Mouse (Mus musculus): ENCODE results near the gene Tnfsf13. TPM values are rescaled to one million over a fixed set of nuclear protein-coding genes. Genes with fewer than 3 reads are reported as not detected.

Tnfsf13 gene
- polyA plus RNA-seq, 1 experiment = 7.5 TPM

DNA sequence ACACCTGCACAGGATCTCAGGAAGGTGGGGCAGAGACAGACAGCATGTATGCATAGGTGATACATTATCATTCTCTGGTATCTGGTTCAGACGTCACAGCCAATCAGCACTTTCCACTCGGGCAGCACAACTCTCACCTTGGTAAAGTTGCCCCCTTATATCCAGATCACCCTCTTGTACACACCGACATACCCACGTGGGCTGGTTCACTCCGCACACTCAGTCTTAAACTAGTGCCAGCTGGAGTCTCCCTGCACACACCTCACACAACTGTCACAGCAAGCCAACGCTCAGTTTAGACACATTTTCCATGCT lies 9.4 kb upstream of the Tnfsf13 start:
- Histone ChIP-seq H3K4me3 (ENCODE audit: insufficient read depth, low read length) (peak overlapping the region; percentile 35), H3K27ac (ENCODE audit: insufficient read depth, low read length) (no peak overlapping the region), H3K4me1 (ENCODE audit: control insufficient read depth, insufficient read depth, low read length) (no peaks in the 10 kb centered on the region; the same call in 1 of the 2 replicates)
- TF ChIP-seq CTCF (IDR thresholded peaks at IDR 0.05; ENCODE audit: extremely low read depth, insufficient read depth, low read length) (no peak), POLR2A (IDR thresholded peaks at IDR 0.05; ENCODE audit: extremely low read depth, insufficient read depth, low read length) (0 out of 2 replicates have a peak, but pooled peaks have one; percentile 17)

DNA sequence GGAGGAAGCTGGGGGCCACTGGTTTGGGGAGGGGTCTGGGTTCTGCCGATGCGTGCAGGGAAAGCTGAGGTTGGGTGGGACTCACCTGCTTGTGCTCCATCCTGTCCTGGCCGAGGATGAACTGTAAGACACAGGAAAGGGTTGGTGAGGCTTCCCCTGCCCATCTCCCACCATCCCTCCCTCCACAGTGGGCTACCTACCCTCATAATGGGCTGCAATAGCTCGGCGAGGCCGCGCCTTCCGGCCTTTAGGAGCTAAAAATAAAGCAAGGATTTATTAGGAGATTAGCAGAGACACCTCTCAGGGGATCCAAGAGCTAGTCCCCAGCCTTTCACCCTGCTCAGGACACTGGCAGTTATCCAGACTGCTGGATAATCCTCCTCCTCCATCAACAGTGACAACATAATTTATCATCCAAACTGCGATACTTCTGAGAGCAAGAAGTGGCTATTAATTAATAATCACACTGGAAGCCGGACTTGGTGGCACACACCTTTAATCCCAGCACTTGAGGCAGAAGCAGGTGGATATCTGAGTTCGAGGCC lies 7.9 kb upstream of the Tnfsf13 start:
- no peak overlapping the region for H3K4me3 ChIP-seq (ENCODE audit: insufficient read depth, low read length)
- no peaks in the 10 kb centered on the region; the same call in 1 of the 2 replicates for H3K4me1 ChIP-seq (ENCODE audit: control insufficient read depth, insufficient read depth, low read length)
- TF ChIP-seq CTCF (IDR thresholded peaks at IDR 0.05; ENCODE audit: extremely low read depth, insufficient read depth, low read length) (no peak), POLR2A (IDR thresholded peaks at IDR 0.05; ENCODE audit: extremely low read depth, insufficient read depth, low read length) (no peak)
- H3K27ac ChIP-seq (ENCODE audit: insufficient read depth, low read length) = no peak overlapping the region

DNA sequence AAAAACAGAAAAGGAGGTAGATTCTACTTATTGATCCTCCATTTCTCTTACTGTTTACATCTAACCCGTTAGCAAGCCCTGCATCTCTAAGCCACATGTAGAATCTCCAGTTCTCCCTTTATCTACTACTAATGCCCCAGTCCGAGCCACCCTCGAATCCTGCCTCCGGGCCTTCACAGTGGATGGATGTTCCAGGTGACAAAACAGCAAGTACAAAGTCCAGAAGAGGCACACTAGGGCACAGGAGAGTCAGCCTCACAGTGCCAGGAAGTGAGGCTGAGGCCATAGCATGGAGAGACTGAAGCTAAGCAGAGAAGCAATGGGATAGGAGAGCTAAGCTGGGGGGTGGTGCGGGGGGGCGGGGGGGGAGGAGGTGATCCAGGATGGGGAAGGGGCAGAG lies 7.3 kb upstream of the Tnfsf13 start:
- H3K4me3 ChIP-seq (ENCODE audit: insufficient read depth, low read length) = no peak overlapping the region
- no peaks in the 10 kb centered on the region; the same call in 1 of the 2 replicates for H3K4me1 ChIP-seq (ENCODE audit: control insufficient read depth, insufficient read depth, low read length)
- H3K27ac ChIP-seq (ENCODE audit: insufficient read depth, low read length) = no peak overlapping the region
- TF ChIP-seq CTCF (IDR thresholded peaks at IDR 0.05; ENCODE audit: extremely low read depth, insufficient read depth, low read length) (no peak), POLR2A (IDR thresholded peaks at IDR 0.05; ENCODE audit: extremely low read depth, insufficient read depth, low read length) (no peak)

DNA sequence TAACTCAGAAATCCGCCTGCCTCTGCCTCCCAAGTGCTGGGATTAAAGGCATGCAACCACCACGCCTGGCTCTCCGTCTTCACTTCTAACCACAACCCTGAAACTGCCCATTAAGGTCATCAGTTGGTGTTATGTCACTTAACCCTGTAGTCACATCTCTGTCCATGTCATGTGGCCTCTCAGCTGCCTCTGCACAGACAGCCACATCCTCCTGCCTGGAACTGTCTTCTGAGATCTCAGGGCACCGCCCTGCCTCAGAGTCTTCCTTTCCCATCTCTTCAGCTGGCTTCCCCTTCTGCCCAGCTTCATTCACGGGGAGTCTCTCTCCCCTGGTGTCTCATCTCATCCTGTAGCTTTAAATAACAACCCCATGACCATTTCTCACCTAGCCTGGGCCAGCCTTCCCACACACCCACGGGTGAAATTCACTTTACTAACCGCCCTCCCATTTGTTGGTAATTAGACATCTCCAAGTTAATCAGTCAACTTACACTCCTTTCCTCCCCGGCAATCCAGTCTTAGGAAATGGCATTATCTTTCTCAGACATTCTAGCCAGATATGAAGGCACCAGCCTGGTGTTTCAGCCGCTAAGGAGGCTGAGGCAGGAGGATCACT lies 6.7 kb upstream of the Tnfsf13 start:
- Histone ChIP-seq H3K4me1 (ENCODE audit: control insufficient read depth, insufficient read depth, low read length) (no peaks in the 10 kb centered on the region; the same call in 1 of the 2 replicates), H3K27ac (ENCODE audit: insufficient read depth, low read length) (no peak overlapping the region), H3K4me3 (ENCODE audit: insufficient read depth, low read length) (no peak overlapping the region)
- TF ChIP-seq CTCF (IDR thresholded peaks at IDR 0.05; ENCODE audit: extremely low read depth, insufficient read depth, low read length) (no peak), POLR2A (IDR thresholded peaks at IDR 0.05; ENCODE audit: extremely low read depth, insufficient read depth, low read length) (no peak)

DNA sequence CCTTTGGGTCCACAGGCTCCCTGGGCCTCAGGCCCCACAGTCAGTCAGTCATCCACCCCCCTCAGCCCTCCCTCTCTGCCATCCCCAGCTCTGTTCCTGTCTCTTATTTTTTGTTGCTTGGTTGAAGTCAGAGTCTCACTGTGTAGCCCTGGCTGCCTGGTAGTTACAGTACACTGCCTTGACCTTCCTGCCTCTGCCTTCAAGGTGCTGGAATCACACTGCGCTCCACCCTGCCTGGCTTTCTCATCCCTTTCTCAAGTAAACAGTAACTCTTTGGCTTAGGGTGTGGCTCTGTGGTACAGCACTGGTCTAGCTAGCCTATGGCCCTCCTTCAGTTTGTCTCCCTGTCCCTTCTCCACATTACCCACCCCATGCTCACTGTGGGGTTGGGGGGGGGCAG lies 4.3 kb upstream of the Tnfsf13 start:
- Histone ChIP-seq H3K4me1 (ENCODE audit: control insufficient read depth, insufficient read depth, low read length) (no peaks in the 10 kb centered on the region; the same call in 1 of the 2 replicates), H3K27ac (ENCODE audit: insufficient read depth, low read length) (no peak overlapping the region), H3K4me3 (ENCODE audit: insufficient read depth, low read length) (no peak overlapping the region)
- TF ChIP-seq POLR2A (IDR thresholded peaks at IDR 0.05; ENCODE audit: extremely low read depth, insufficient read depth, low read length) = no peak
- no peak for TF ChIP-seq CTCF (IDR thresholded peaks at IDR 0.05; ENCODE audit: extremely low read depth, insufficient read depth, low read length)

DNA sequence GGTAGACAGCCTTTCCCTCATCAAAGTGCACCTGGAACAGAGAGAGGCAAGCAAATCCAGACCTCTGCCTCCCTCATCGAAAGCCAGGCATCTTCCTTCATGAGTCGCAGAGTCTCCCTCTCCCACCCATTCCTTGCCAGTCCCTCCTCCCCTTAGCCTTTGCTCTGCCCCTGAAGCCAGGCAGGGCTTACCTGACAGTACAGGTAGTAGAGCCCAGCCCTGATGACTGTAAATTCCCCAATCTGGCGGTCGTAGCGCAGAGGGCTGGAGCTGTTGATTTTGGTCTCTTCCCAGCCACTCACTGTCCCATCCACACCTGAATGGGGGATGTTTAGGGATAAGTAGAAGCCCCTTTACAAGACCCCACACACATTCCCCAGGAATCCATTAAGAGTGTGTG lies 1.5 kb upstream of the Tnfsf13 start:
- H3K27ac ChIP-seq (ENCODE audit: insufficient read depth, low read length) = no peak overlapping the region
- no peak for TF ChIP-seq CTCF (IDR thresholded peaks at IDR 0.05; ENCODE audit: extremely low read depth, insufficient read depth, low read length)
- TF ChIP-seq POLR2A (IDR thresholded peaks at IDR 0.05; ENCODE audit: extremely low read depth, insufficient read depth, low read length) = no peak

DNA sequence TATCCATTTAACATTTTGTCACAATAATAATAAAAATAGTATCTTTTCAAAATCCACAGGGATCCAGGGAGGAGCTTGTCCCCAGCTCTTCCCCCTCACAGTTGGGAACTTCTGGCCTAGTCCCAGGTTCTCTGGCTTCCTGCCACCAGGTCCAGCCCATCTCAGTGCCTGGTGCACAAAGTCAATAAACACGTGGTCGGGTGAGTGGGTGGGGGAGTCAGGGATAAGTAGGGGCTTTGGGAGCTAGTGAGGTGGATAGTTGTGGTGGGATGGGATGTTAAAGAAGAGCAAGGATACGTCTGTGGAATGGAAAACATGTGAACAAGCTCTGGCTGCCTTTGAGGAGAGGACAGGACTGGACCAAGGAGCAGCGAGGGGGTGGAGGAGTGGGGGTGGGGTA lies 793 bp upstream of the Tnfsf13 start:
- no peak overlapping the region for H3K4me3 ChIP-seq (ENCODE audit: insufficient read depth, low read length)
- TF ChIP-seq POLR2A (IDR thresholded peaks at IDR 0.05; ENCODE audit: extremely low read depth, insufficient read depth, low read length) (no peak), CTCF (IDR thresholded peaks at IDR 0.05; ENCODE audit: extremely low read depth, insufficient read depth, low read length) (no peak)
- H3K27ac ChIP-seq (ENCODE audit: insufficient read depth, low read length) = no peak overlapping the region
- H3K4me1 ChIP-seq (ENCODE audit: control insufficient read depth, insufficient read depth, low read length) = no peaks in the 10 kb centered on the region

More for the DNA sequence above, 1.5 kb upstream of the Tnfsf13 start:
- H3K4me1 ChIP-seq (ENCODE audit: control insufficient read depth, insufficient read depth, low read length) = no peaks in the 10 kb centered on the region
- no peak overlapping the region for H3K4me3 ChIP-seq (ENCODE audit: insufficient read depth, low read length)

DNA sequence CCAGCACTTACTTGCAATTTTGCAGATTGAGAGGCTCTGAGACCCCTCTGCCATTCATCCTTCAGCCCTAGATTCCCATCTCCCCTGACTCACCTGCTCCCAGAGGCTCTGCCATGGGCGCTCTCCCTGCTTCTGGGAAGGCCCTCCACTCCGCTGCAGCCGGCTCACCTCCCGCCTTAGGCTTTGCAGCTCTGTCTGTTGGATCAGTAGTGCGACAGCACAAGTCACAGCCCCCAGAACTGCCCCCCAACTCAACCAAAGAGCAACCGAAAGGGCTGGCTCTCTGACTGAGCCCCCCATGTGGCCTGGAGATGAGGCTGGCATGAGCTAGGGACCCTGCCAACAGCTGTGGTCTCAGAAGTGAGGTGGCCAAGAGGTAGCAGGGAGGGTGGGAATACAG lies 648 bp downstream of the Tnfsf13 start:
- TF ChIP-seq CTCF (IDR thresholded peaks at IDR 0.05; ENCODE audit: extremely low read depth, insufficient read depth, low read length) = no peak
- no peak for TF ChIP-seq POLR2A (IDR thresholded peaks at IDR 0.05; ENCODE audit: extremely low read depth, insufficient read depth, low read length)
- Histone ChIP-seq H3K27ac (ENCODE audit: insufficient read depth, low read length) (peak overlapping the region; percentile 57), H3K4me3 (ENCODE audit: insufficient read depth, low read length) (no peak overlapping the region), H3K4me1 (ENCODE audit: control insufficient read depth, insufficient read depth, low read length) (no peaks in the 10 kb centered on the region; the same call in 1 of the 2 replicates)

DNA sequence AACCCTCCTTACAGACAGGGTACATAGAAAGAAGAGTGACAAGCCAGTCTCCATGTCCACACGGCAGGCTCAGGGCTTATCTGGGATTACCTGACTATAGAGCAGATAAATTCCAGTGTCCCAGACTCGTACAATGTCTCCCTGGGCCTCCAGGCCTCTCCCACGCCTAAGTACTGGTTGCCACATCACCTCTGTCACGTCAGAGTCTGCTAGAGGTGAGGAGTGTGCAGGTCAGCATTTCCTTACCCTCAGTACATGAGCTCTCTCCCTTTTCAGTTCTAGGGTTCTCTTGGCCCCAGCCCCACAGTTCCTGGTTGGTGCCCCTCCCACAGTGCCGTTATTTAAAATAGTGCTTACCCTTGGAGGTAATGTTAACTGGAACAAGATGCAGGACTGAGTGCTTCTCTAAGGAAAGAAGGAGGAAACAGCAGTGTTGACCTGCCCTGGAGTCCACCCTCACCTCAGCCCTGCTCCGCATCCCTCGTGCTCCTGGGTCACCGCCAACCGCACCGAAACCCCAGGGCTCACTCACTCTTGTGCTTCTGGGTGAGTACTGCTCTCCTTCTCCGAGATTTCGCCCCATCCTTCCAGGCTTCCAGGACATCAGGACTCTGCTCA lies 1.3 kb downstream of the Tnfsf13 start:
- no peaks in the 10 kb centered on the region; the same call in 1 of the 2 replicates for H3K4me1 ChIP-seq (ENCODE audit: control insufficient read depth, insufficient read depth, low read length)
- no peak overlapping the region for H3K4me3 ChIP-seq (ENCODE audit: insufficient read depth, low read length)
- no peak overlapping the region for H3K27ac ChIP-seq (ENCODE audit: insufficient read depth, low read length)
- no peak for TF ChIP-seq POLR2A (IDR thresholded peaks at IDR 0.05; ENCODE audit: extremely low read depth, insufficient read depth, low read length)
- no peak for TF ChIP-seq CTCF (IDR thresholded peaks at IDR 0.05; ENCODE audit: extremely low read depth, insufficient read depth, low read length)

DNA sequence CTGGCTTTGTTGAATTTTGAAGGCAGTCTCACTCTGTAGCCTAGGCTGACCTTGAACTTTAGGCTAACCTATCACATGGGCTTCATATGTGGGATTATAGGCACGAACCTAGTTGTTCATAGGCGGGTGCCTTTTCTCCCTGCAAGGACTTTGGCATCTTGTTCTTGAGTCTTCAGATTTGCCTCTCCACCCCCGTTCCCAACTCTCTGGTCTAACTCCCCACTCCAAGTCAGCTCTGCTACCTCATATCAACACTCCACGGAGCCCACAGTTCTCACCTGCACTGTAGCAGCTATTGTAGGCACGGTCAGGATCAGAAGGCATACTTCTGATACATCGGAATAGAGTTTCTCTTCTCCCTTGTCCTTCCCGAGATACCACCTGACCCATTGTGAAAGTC lies 2.0 kb downstream of the Tnfsf13 start:
- Histone ChIP-seq H3K4me3 (ENCODE audit: insufficient read depth, low read length) (no peak overlapping the region), H3K27ac (ENCODE audit: insufficient read depth, low read length) (no peak overlapping the region), H3K4me1 (ENCODE audit: control insufficient read depth, insufficient read depth, low read length) (no peaks in the 10 kb centered on the region; the same call in 1 of the 2 replicates)
- TF ChIP-seq CTCF (IDR thresholded peaks at IDR 0.05; ENCODE audit: extremely low read depth, insufficient read depth, low read length) (no peak), POLR2A (IDR thresholded peaks at IDR 0.05; ENCODE audit: extremely low read depth, insufficient read depth, low read length) (no peak)
